ENCODE assay signal across 17 mouse cellular contexts in the genomic region with DNA sequence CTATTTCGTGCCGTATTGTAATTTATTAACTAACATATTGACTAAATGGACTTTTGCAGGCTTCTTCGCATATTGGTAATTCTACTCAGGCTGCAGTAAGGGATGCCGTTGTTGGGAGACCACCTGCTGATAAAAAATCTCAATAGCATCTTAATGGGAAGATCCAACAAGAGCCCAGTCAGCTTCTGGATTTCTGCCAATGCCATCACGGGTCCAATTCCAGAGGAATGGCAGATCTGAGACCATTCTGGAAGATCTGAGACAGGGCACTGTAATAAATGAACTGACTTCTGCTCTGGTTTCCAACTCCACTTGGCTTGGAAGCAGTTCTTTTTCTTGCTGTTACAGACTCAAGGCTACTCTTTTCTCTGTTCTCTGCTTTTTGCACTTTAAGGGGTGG. TPM values are rescaled to one million over a fixed set of nuclear protein-coding genes. Genes with fewer than 3 reads are reported as not detected.
DNase-seq lines count a peak whose midpoint lies in the region; ATAC-seq lines count a peak whose summit lies in the region.
"Had no signal": no experiment of that assay in that cellular context is flagged by ENCODE, and none has a peak within 500 bp of the region (broad histone marks: within the 10 kb centered on the region; RNA-seq: fewer than 3 reads in every experiment).

No protein-coding gene starts in this region.

- 48% methylated on average over 5 of the region's 5 CpGs for WGBS in hindbrain, embryonic 16.5 days
- WGBS in hindbrain, embryonic 13.5 days: 66% methylated on average over 5 of the region's 5 CpGs

- H3K27ac ChIP-seq in hindbrain, embryonic 16.5 days (ENCODE audit: low read depth, low read length): no peak overlapping the region
- H3K27ac ChIP-seq in hindbrain, embryonic 13.5 days: no peak overlapping the region
- H3K27ac ChIP-seq: liver, embryonic 12.5 days; midbrain, embryonic 10.5 days had no signal

- no peak overlapping the region for H3K4me3 ChIP-seq in hindbrain, embryonic 16.5 days (ENCODE audit: low read length)
- no peak overlapping the region for H3K4me3 ChIP-seq in hindbrain, embryonic 13.5 days
- H3K4me3 ChIP-seq: liver, embryonic 12.5 days; midbrain, embryonic 10.5 days had no signal

- H3K4me1 ChIP-seq in hindbrain, embryonic 16.5 days (ENCODE audit: control insufficient read depth, insufficient read depth, low read depth, low read length): no peaks in the 10 kb centered on the region
- H3K4me1 ChIP-seq in hindbrain, embryonic 13.5 days (replicated peaks): peaks cover 7% of the 10 kb centered on the region
- H3K4me1 ChIP-seq: liver, embryonic 12.5 days; midbrain, embryonic 10.5 days had no signal

- no peaks in the 10 kb centered on the region for H3K9me3 ChIP-seq in hindbrain, embryonic 16.5 days (ENCODE audit: control insufficient read depth, low read length)
- no peaks in the 10 kb centered on the region for H3K9me3 ChIP-seq in hindbrain, embryonic 13.5 days
- H3K9me3 ChIP-seq: liver, embryonic 12.5 days; midbrain, embryonic 10.5 days had no signal

- peak; percentile 50; the same call in 1 of the 2 replicates for ATAC-seq in hindbrain, embryonic 16.5 days
- ATAC-seq in hindbrain, embryonic 13.5 days (ENCODE audit: low FRiP score): no peak
- ATAC-seq: forebrain, embryonic 16.5 days; liver, embryonic 12.5 days; Patski had no signal

- peaks cover 10% of the 10 kb centered on the region for H3K36me3 ChIP-seq in hindbrain, embryonic 16.5 days (ENCODE audit: control insufficient read depth, insufficient read depth, low read length)
- H3K36me3 ChIP-seq in hindbrain, embryonic 13.5 days: peaks cover 35% of the 10 kb centered on the region

- no peak overlapping the region for H3K9ac ChIP-seq in hindbrain, embryonic 16.5 days (ENCODE audit: low read depth, low read length)
- H3K9ac ChIP-seq in hindbrain, embryonic 13.5 days: no peak overlapping the region
- H3K9ac ChIP-seq: liver, embryonic 12.5 days had no signal

- H3K4me2 ChIP-seq in hindbrain, embryonic 16.5 days (ENCODE audit: low read length): no peak overlapping the region
- H3K4me2 ChIP-seq in hindbrain, embryonic 13.5 days: no peak overlapping the region
- H3K4me2 ChIP-seq: liver, embryonic 12.5 days had no signal

- DNase-seq in adrenal gland, adult 2 months: peak; percentile 25
- DNase-seq in adrenal gland, postnatal 4 days (ENCODE audit: low spot score in 2 of 2): no peak
- DNase-seq in right cerebral cortex, postnatal 10 days (ENCODE audit: low spot score in 2 of 2): peak; percentile 34 to 37
- DNase-seq in right cerebral cortex, postnatal 25 days: no peak
- no peak for DNase-seq in c-Kit-positive CD71-positive TER-119-positive erythroid progenitor cells, embryonic 14.5 days (ENCODE audit: low spot score)
- DNase-seq in left cerebral cortex, adult 11 months (ENCODE audit: low spot score): no peak
- DNase-seq: gastrocnemius, postnatal 36 days; layer of hippocampus, adult 9-11 months; lung, postnatal 10 days; spleen, adult 18-20 months; thymus, postnatal 36 days had no signal

- no peaks in the 10 kb centered on the region for H3K27me3 ChIP-seq in hindbrain, embryonic 16.5 days (replicated peaks; ENCODE audit: control insufficient read depth, insufficient read depth, low read length)
- H3K27me3 ChIP-seq in hindbrain, embryonic 13.5 days: no peaks in the 10 kb centered on the region
- H3K27me3 ChIP-seq: liver, embryonic 12.5 days; Patski had no signal

RNA-seq across cellular contexts. Expression of gene Pla2g16, which starts 23.4 kb away (rescaled TPM):
- total RNA-seq in adrenal gland, adult 2 months (2021): 100 to 1,000 TPM in 1 of 2 experiments, 10 to 100 TPM in 1; 53.9 to 113 TPM
- 10.9 and 13.6 TPM in 2 replicates for polyA plus RNA-seq in adrenal gland, adult 2 months (2012; rRNA removed)
- 10 to 100 TPM; 33.0 to 41.5 TPM for total RNA-seq in adrenal gland, postnatal 4 days (2021)
- 6.0 and 8.6 TPM in 2 replicates for polyA plus RNA-seq in hindbrain, embryonic 16.5 days (2015; fragmentation: Nextera tagmentation; extraction: Ambion mirVana)
- 2.9 and 5.4 TPM in 2 replicates for polyA plus RNA-seq in hindbrain, embryonic 13.5 days (2015; fragmentation: Nextera tagmentation; extraction: Ambion mirVana)

RNA-seq across cellular contexts. Expression of gene Atl3, which starts 40.1 kb away (rescaled TPM):
- total RNA-seq in adrenal gland, adult 2 months (2021): 100 to 1,000 TPM in 1 of 2 experiments, 10 to 100 TPM in 1; 94.1 to 107 TPM
- 10.9 and 14.4 TPM in 2 replicates for polyA plus RNA-seq in adrenal gland, adult 2 months (2012; rRNA removed)
- 100 to 1,000 TPM; 112 to 117 TPM for total RNA-seq in adrenal gland, postnatal 4 days (2021)
- polyA plus RNA-seq in hindbrain, embryonic 16.5 days (2015; fragmentation: Nextera tagmentation; extraction: Ambion mirVana): 5.7 and 5.8 TPM in 2 replicates
- polyA plus RNA-seq in hindbrain, embryonic 13.5 days (2015; fragmentation: Nextera tagmentation; extraction: Ambion mirVana): 6.9 and 7.9 TPM in 2 replicates

RNA-seq across cellular contexts. Expression of gene Rtn3, which starts 50.8 kb away (rescaled TPM):
- total RNA-seq in adrenal gland, adult 2 months (2021): 100 to 1,000 TPM; 133 to 151 TPM
- 115 and 137 TPM in 2 replicates for polyA plus RNA-seq in adrenal gland, adult 2 months (2012; rRNA removed)
- total RNA-seq in adrenal gland, postnatal 4 days (2021): 100 to 1,000 TPM; 130 to 147 TPM
- 693 and 702 TPM in 2 replicates for polyA plus RNA-seq in hindbrain, embryonic 16.5 days (2015; fragmentation: Nextera tagmentation; extraction: Ambion mirVana)
- polyA plus RNA-seq in hindbrain, embryonic 13.5 days (2015; fragmentation: Nextera tagmentation; extraction: Ambion mirVana): 513 and 532 TPM in 2 replicates

Comparison
In these comparisons a context has a peak if more than half of its experiments do, and no peak if none do; other contexts are left out.
1. DNase-seq: peak in adrenal gland, adult 2 months (single experiment) and right cerebral cortex, postnatal 10 days (2 of 2); none in adrenal gland, postnatal 4 days (0 of 2), right cerebral cortex, postnatal 25 days (single experiment), c-Kit-positive CD71-positive TER-119-positive erythroid progenitor cells, embryonic 14.5 days (single experiment) and left cerebral cortex, adult 11 months (single experiment).